Mouse (Mus musculus) lung, postnatal 0 days (tissue): Measurements from ENCODE around the gene Mpc1. TPM values are rescaled to one million over a fixed set of nuclear protein-coding genes. Genes with fewer than 3 reads are reported as not detected.

ENCODE experiments used
- ATAC-seq: fragments of 200-750 bp; cut with Nextera tagmentation; 2 replicates; pipeline ENCODE4 v1.8.0; 2017; ENCODE audit warnings: moderate library complexity
- DNase-seq: peaks from one replicate; pipeline ENCODE4 v3.0.0-alpha.2; 2016; ENCODE audit warnings: low spot score
- H3K27ac ChIP-seq: fragments of 300-500 bp; sonication (generic); 2 replicates; pipeline ENCODE4 v1.5.1; 2014; ENCODE audit warnings: antibody characterized with exemption, mild to moderate bottlenecking, low read length, mixed read lengths
- H3K27me3 ChIP-seq: fragments of 300-500 bp; sonication (generic); replicated peaks from 2 replicates; pipeline ENCODE4 v1.6.1; 2014; ENCODE audit warnings: low read length, mixed read lengths; ENCODE audit not compliant: insufficient read depth
- H3K36me3 ChIP-seq: fragments of 300-500 bp; sonication (generic); 2 replicates; pipeline ENCODE4 v1.6.1; 2014; ENCODE audit warnings: low read length, mixed read lengths; ENCODE audit not compliant: insufficient read depth
- H3K4me1 ChIP-seq: fragments of 300-500 bp; sonication (generic); 2 replicates; pipeline ENCODE4 v1.6.1; 2014; ENCODE audit warnings: antibody characterized with exemption, low read depth, low read length, mixed read lengths; ENCODE audit not compliant: insufficient read depth
- H3K4me2 ChIP-seq: fragments of 300-500 bp; sonication (generic); replicated peaks from 2 replicates; pipeline ENCODE4 v1.6.1; 2014; ENCODE audit warnings: low read depth, mild to moderate bottlenecking, low read length, moderate library complexity, mixed read lengths
- H3K4me3 ChIP-seq: fragments of 300-500 bp; sonication (generic); 2 replicates; pipeline ENCODE4 v1.5.1; 2014; ENCODE audit warnings: low read depth, low read length
- H3K9ac ChIP-seq: fragments of 300-500 bp; sonication (generic); replicated peaks from 2 replicates; pipeline ENCODE4 v1.6.1; 2014; ENCODE audit warnings: low read depth, mild to moderate bottlenecking
- H3K9me3 ChIP-seq: fragments of 300-500 bp; sonication (generic); 2 replicates; pipeline ENCODE4 v1.6.1; 2016; ENCODE audit warnings: low read length, mixed read lengths
- CTCF ChIP-seq: IDR thresholded peaks from 2 replicates; pipeline ENCODE4 v1.5.1; 2016; ENCODE audit warnings: antibody characterized with exemption, mild to moderate bottlenecking
- EP300 ChIP-seq: IDR thresholded peaks from 2 replicates; pipeline ENCODE4 v1.6.1; 2016; ENCODE audit warnings: antibody characterized with exemption, mild to moderate bottlenecking, control low read depth
- WGBS: fragments of 180-500 bp; shearing (Covaris S2); extraction: QIAGEN DNeasy Blood & Tissue Kit; methylation state at CpG from one replicate; pipeline ENCODE4 v1.1.7; 2014; 5-methylcytosine and 5-hydroxymethylcytosine counted together
- polyA plus RNA-seq: library from polyadenylated mRNA; unstranded; fragments of >200 nt; fragmentation: Nextera tagmentation; extraction: Ambion mirVana; gene quantifications from 2 replicates; pipeline ENCODE4 v1.2.1, GENCODE M21; 2015

The Mpc1 gene
- polyA plus RNA-seq, 1 experiment from 2014 or later, result 283 TPM

DNA sequence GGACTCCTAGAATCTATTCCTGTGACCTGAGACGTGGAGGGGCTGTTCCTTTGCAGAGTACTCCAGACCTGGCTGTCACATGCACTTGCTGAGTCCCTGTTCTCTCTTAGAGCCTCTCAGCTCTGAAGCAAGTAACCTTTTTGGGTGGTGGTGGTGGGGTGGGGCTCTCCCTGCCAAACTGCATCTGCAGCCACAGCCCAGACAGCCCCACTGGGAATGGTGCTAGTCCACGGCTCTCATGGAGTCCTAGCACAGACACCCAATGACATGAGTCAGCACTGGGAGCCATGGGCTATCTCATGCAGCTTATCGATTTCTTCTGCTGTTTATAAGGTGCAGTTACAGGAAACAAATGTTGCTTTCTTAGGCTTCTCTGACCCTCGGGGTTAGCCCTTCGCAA lies 15.0 kb downstream of the Mpc1 start:
- Histone ChIP-seq H3K4me3 (no peak overlapping the region), H3K27ac (no peak overlapping the region), H3K27me3 (no peaks in the 10 kb centered on the region), H3K9me3 (no peaks in the 10 kb centered on the region), H3K36me3 (peaks cover 6% of the 10 kb centered on the region; the same call in 1 of the 2 replicates), H3K4me1 (no peaks in the 10 kb centered on the region), H3K4me2 (no peak overlapping the region), H3K9ac (no peak overlapping the region)
- DNase-seq, result no peak
- WGBS, result 81% methylated on average over 5 of the region's 5 CpGs
- no peak for ATAC-seq
- TF ChIP-seq CTCF, result no peak
- no peak for TF ChIP-seq EP300

DNA sequence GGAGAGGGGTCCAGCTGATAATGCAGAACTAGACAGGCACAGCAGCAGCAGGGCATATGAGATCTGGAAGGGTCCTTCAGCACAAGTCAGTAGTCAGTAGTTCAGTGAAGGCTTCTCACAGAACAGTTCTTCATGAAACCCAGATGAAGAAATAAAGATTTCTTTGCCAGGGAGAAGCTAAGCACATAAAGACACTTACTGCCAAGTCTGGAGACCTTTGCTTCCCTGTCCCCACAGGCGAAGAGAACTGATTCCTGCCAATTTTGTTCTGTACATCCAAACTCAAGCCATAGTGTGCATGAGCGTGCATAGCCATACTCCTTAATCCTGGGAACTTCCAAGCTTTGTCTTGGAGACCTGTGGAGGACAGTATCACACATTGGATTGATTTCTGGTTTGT lies 15.6 kb downstream of the Mpc1 start:
- no peak overlapping the region for H3K4me3 ChIP-seq
- no peak overlapping the region for H3K4me2 ChIP-seq
- no peaks in the 10 kb centered on the region for H3K4me1 ChIP-seq
- DNase-seq (no peak), ATAC-seq (no peak)
- H3K36me3 ChIP-seq, result peaks cover 6% of the 10 kb centered on the region; the same call in 1 of the 2 replicates
- no peak overlapping the region for H3K9ac ChIP-seq
- H3K27ac ChIP-seq, result no peak overlapping the region
- no peaks in the 10 kb centered on the region for H3K27me3 ChIP-seq
- TF ChIP-seq EP300, result no peak
- TF ChIP-seq CTCF, result no peak
- 95% methylated on average over 2 of the region's 2 CpGs for WGBS
- no peaks in the 10 kb centered on the region for H3K9me3 ChIP-seq

DNA sequence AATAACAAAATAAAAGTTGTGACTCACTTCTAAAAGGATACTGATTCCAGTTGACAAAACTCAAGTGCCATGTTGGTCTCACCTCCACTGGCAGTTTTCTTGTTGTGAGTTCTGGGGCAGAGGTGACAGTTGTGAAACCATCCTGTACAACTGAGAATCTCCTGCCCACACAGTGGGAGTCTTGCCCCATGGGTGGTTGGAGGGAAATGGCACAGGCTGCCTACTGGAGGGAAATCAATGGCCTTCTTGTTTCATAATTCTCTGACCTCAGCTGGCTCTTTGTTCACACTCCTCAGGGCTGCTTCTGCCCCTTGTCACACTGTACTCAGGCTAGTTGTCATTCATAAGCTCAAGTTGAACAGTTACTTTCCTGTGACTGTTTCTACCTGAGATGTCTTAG lies 16.8 kb downstream of the Mpc1 start:
- Histone ChIP-seq H3K27ac (no peak overlapping the region), H3K4me3 (no peak overlapping the region), H3K9me3 (no peaks in the 10 kb centered on the region), H3K9ac (no peak overlapping the region), H3K27me3 (no peaks in the 10 kb centered on the region), H3K36me3 (peaks cover 6% of the 10 kb centered on the region; the same call in 1 of the 2 replicates), H3K4me1 (no peaks in the 10 kb centered on the region), H3K4me2 (no peak overlapping the region)
- DNase-seq (no peak), ATAC-seq (no peak)
- TF ChIP-seq CTCF (no peak), EP300 (no peak)

DNA sequence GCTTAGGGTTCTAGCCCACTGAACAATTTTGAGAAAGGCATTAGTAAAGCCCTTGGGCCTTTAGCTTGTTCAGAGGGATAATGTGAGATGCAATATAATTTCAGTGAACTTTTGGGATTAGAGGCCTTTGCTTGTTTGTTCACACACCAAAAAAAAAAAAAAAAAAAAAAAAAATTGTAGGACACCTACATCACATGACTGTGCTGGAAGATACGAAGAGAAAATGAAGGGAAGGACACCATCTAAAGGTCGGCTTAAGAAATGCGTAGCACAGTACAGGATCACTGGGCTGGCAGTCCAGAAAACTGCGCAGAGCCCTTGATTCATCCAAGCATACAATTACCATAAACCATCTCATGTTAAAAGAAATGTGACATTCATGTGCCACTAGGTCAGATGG lies 18.8 kb downstream of the Mpc1 start:
- Histone ChIP-seq H3K4me1 (no peaks in the 10 kb centered on the region), H3K9ac (no peak overlapping the region), H3K4me2 (no peak overlapping the region), H3K36me3 (peaks cover 6% of the 10 kb centered on the region; the same call in 1 of the 2 replicates), H3K9me3 (no peaks in the 10 kb centered on the region), H3K27ac (no peak overlapping the region), H3K27me3 (no peaks in the 10 kb centered on the region), H3K4me3 (no peak overlapping the region)
- TF ChIP-seq CTCF (no peak), EP300 (no peak)
- no peak for DNase-seq
- no peak for ATAC-seq
- WGBS, result 79% methylated on average over 4 of the region's 4 CpGs

DNA sequence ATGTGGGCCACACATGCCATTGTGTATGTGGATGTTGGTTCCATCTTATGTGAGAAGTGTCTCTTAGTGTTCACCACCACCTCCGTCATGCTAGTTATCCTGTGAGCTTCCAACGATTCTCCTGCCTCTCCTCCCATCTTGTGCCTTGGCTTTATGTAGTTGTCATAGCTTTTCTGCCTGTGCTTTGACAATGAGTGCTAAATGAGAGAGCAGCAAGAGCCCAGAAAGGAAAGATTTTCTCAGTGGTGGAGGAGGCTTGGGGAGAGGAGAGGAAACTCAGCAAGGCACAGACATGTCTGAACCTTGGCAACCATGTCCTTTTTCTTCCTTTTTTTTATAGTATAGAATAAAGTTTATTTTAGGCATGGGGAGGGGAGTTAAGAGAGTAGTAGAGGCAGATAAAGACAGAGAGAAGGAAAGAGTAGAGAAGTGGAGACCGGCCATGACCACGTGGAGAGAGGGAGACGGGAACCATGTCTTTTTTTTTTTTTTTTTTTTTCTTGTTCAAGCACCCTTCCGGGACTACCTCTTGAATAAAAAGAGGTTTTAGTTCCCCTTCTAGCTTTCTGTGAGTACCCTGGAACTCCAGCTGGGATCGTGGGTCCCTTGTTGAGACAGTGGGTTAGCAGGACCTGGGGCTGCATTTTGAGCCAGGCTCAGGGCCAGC lies 20.2 kb downstream of the Mpc1 start:
- Histone ChIP-seq H3K27me3 (no peaks in the 10 kb centered on the region), H3K9me3 (no peaks in the 10 kb centered on the region), H3K4me2 (no peak overlapping the region), H3K36me3 (peaks cover 3% of the 10 kb centered on the region; the same call in 1 of the 2 replicates), H3K4me3 (no peak overlapping the region), H3K4me1 (no peaks in the 10 kb centered on the region), H3K27ac (no peak overlapping the region), H3K9ac (no peak overlapping the region)
- DNase-seq, result no peak
- TF ChIP-seq CTCF, result no peak
- no peak for TF ChIP-seq EP300
- WGBS, result 63% methylated on average over 7 of the region's 7 CpGs
- no peak for ATAC-seq

DNA sequence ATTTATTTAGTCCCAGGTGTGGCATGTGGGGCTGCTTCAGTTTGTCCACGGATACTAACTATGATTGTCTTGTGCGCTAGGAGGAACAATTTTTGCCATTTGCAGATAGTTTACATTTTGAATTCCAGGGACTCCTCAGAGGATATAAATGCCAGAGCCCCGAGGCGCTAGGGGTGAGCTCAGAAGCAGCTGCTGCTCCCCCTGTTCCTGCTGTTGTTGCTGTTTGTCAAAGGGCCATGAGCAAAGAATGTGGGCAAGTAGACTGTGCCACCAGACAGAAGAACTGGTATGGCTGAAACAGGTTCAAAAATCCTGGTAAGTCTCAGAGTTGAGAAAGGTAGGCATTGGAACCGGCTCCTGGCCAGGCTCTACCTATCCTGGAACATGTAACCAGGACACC lies 21.0 kb downstream of the Mpc1 start:
- Histone ChIP-seq H3K4me3 (no peak overlapping the region), H3K36me3 (no peaks in the 10 kb centered on the region), H3K9me3 (no peaks in the 10 kb centered on the region), H3K4me1 (no peaks in the 10 kb centered on the region), H3K27me3 (no peaks in the 10 kb centered on the region), H3K4me2 (no peak overlapping the region), H3K9ac (no peak overlapping the region), H3K27ac (no peak overlapping the region)
- 41% methylated on average over 5 of the region's 5 CpGs for WGBS
- no peak for TF ChIP-seq EP300
- TF ChIP-seq CTCF, result no peak
- DNase-seq (no peak), ATAC-seq (no peak)
